Mouse (Mus musculus) induced T-regulatory cell, adult 2 months (primary cell): ENCODE measurements around the gene Ephb1.

ENCODE experiments used
- DNase-seq: peaks from one replicate; pipeline ENCODE4 v3.0.0-alpha.2; 2012; ENCODE audit warnings: low read depth

Gene Ephb1

DNA sequence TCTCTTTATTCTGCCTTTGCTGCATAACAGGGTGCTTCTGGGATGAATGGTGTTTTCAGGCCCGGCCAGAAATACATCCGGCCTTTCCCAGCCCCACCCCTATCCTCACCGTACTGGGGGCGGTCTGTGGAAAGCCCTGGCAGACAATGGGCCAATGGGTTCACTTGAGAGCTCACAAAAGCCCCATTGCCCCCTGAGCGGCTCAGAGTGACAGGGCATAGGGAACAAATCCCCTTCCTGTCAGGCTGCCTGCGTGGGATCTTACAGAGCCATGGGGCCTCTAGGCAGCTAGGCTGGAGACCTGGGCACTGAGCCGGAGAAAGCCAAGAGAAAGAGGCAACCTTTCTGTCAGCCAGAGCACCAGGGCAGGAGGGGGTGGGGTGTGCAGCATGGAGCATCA is 111.2 kb downstream of the Ephb1 start:
- no peak for DNase-seq

DNA sequence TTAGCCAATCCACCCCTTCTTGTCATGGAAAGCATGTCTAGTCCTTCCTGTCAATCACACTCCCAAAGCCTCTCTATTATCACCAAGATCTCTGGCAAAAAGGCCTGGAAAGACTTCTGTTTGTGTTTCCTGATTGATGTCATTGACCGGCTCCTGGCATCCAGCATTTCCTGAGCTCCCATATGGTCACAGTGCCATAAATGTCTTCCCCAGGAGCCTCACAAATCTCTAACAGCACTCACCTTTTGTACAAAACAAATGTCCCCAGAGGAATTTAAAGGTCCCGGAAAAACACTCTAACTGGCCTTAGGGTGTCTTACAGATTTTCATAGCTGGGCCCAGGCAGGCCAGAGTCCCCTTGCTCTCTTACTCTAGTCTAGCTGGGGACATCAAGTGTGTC is 112.9 kb downstream of the Ephb1 start:
- no peak for DNase-seq

- no peak for DNase-seq
Observed at GRCm38 (mm10) chr9:102240215-102240614, 114.3 kb downstream of the Ephb1 start.

DNA sequence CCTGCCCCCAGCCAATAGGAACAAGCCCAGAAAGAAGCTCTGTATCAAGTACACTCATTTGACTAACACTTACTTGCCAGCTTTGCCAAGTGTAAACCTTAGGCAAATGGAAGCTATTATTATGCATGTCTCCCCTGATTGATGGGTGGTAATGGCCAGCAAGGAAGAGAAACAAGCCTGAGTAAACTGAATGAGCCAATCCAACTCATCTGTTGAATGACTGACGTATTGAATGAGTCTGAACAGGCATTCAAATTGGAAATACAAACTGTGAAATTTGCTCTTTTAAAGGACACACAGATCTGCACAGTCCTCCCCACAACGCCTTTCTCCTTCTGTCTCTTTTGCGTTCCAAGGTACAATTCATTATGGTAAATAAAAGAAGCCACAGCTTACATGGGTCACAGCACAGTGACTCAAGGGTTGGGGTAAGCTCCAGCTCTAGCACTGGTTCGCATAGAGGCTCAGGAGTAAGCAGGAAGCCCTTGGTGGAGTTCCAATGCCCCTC is 119.0 kb downstream of the Ephb1 start:
- no peak for DNase-seq

GRCm38 (mm10) chr9:102231248-102231647 is 123.2 kb downstream of the Ephb1 start:
- no peak for DNase-seq

DNA sequence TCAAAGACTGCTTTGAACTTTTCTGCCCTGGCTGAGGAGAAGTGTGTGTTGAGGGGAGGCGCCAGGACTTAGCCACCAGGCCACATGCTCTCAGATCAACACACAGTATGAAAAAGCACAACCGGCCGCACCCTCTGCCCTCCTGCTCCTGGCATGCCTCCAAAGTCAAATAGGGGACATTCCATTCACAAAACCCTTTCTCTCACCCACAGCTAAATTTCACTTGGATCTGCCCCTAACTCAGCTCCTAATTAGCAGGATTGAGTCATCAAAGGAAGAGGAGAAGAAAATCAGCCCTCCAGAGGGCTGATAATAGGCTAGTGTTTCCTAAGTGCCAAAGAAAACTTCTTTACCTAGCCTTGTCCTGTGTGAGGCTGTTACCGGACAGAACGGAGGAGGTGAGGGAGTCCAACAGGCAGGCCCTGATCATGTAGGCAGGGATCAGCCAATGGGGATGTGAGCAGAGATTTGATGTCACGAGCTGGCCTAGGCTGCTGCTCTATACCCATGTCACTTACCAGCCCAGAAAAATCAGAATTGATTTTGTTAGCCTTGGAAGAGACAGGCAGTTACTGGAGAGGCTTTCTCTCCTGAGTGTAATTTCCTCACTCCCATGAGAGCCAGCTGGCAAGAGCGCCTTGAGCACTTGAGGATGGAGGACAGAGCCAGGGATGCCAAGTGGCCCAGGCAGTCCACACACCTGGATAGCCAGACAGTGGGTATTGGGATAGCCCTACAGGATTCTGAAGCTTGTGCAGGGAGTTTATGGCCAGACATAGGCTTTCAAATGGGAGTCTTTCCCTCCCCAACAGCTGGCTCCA is 137.5 kb downstream of the Ephb1 start:
- DNase-seq, result no peak

- DNase-seq, result no peak
Observed at GRCm38 (mm10) chr9:102212036-102212383, 142.5 kb downstream of the Ephb1 start.

GRCm38 (mm10) chr9:102211296-102212035 is 143.0 kb downstream of the Ephb1 start:
- no peak for DNase-seq

DNA sequence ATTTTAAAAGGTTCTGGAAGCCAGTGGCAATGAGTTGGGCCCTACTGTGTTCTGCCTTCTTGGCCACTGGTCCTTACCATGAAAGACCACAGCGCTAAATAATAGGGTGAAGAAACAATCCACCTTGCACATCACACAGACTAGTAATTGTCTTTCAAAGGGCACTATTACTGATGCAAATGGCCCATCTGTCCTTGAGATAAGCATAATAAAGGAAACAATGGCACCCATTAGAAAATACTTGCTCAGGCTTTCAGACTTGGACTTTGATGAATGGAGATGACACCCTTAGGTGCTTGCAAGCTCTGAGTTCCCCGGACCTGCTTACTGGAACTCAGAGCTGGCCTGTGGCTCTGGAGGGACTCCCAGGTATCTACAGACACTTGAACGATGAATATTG is 149.0 kb downstream of the Ephb1 start:
- no peak for DNase-seq

GRCm38 (mm10) chr9:102201867-102202266 is 152.6 kb downstream of the Ephb1 start:
- no peak for DNase-seq

- DNase-seq, result no peak
Observed at GRCm38 (mm10) chr9:102196856-102197255, 157.6 kb downstream of the Ephb1 start.

DNA sequence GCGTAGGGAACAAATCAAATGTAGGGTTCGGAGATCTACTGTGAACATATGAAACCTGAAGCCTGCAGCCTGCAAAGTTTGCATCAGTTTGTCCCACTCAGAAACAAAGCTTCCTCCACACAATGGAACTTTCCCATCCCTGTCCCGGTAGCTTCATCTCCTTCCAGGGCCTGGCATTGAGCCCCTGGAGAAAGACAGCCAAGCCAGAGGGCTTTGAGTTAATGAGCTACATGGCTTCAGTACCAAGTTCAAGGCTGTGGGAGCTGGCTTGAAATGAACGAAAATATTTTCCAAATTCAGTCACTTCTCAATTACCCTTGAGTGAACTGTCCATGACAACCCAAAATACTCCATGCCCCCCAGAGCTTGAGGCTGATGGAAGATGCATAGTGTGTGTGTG is 160.4 kb downstream of the Ephb1 start:
- no peak for DNase-seq

DNA sequence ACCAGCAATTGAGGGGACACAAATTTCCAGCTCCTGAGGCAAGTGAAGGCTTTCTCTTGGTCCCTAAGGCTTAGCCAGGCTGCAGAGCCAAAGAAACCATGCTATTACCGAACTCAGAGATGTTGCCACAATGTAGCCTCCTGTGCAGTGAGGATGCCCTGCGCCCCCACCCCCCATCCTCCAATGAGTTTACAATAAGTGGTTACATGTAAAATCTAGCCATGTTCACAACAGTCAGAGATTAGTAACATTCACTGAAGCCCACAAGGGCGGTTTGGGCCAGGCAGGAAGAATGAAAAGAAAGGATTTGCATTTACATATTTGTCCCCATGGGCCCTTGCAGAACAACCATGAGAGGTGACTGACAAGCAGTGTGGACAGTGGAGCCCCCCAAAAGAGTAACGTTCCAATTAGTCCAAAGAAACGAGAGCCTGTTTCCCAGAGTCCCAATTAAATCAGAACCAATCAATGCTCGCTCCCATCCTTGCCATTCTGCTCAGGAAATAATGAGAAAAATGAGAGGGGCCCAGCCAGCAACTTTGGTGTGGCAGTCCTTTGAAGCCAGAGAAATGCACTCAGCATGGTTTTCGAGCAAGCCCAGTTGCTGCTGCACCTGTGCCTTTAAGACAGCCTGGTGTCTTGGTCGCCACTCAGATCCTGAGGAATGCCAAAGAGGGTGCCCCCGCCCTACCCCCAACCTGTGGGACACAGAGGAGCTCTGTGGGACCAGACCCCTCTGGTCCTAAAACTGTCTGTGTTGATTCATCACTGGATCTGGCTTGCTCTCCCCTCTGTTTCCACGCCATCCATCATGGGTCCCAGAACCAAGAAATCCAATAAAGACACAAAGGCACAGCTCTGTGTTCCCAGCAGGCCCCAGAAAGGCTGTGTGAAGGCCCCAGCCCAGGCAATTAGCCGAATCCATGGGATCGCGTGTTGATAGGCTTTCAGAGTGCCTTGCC is 161.5 kb downstream of the Ephb1 start:
- no peak for DNase-seq

- no peak for DNase-seq
Observed at GRCm38 (mm10) chr9:102190058-102190457, 164.4 kb downstream of the Ephb1 start.

- DNase-seq, result no peak
Observed at GRCm38 (mm10) chr9:102189406-102189805, 165.1 kb downstream of the Ephb1 start.

DNA sequence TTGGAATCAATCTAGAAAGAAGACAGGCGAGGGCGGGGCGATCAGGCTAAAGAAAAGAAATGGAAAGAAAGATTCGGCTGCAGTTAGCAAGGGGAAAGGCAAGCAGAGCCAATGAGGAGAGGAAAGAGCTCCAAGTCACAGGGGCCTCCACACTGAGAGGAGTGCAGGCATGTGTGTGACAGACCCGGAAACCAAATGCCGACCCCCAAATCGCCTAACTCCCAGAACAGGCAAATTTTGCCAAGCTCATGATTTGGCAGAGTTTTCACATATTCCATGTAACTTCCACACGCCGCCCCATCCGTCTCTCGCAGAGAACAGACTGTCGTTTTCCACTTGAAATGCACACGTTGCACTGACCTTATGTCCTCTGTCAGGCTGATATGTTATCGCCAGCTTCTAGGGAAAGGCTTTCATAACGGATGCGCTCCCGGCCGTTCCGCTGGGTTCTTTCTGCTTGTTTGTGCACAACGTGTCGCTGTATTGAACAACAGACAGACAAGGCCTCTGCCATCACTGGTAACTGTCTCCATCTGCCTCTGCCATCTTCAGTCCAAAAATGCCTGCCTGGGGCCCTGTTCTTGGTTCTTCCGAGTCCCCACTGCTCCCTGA is 170.7 kb downstream of the Ephb1 start:
- DNase-seq, result no peak

DNA sequence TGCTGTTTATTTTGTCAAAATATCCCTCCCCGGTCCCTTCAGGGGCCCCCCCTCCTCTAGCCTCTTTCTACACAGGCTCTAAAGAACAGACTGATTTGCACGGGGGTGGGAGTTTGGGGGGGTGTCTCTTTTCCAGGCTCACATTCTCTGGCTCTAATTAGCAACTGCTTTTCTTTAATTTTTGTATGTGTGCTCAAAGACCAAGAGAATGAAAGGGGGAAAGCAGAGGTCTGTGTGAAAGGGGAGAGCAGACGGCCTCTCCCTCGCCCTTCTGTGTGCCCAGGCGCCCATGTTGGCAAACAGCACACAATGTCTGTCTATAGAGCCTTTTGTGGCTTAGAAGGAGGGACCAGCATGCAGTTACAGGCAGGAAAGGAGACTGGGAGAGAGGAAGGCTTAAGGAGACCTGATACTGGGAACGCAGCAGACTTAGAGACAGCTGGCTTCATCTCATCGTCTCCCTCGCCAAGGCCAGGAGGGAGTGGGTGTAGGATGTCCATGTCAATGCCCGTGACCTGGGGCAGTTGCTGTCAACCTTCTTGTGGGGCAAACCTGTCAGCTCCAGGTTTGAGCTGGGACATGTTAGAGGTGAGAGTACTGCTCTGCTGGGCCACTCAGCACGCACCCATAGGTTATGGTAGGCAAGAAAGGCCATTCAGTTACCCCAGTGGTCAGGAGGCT is 172.5 kb downstream of the Ephb1 start:
- no peak for DNase-seq

- DNase-seq, result no peak
Observed at GRCm38 (mm10) chr9:102181276-102181675, 173.2 kb downstream of the Ephb1 start.

GRCm38 (mm10) chr9:102180486-102180885 is 174.0 kb downstream of the Ephb1 start:
- DNase-seq, result no peak

GRCm38 (mm10) chr9:102180070-102180469 is 174.4 kb downstream of the Ephb1 start:
- DNase-seq, result no peak

GRCm38 (mm10) chr9:102169706-102170105 is 184.8 kb downstream of the Ephb1 start:
- no peak for DNase-seq
